Mouse (Mus musculus) gastrocnemius, postnatal 4 days (tissue): ENCODE results near the gene Fchsd2. TPM values are rescaled to one million over a fixed set of nuclear protein-coding genes. Genes with fewer than 3 reads are reported as not detected.
"Not testable (repeated sequence)": the region's sequence is repeated elsewhere in the genome, so short reads cannot be mapped to it uniquely, and the experiment has no call there.

ENCODE experiments used
- DNase-seq, 2 experiments: peaks; one replicate each; pipeline ENCODE4 v3.0.0; 2021 to 2022; ENCODE audit warnings: low spot score in 2 of 2, mixed read lengths in 2 of 2
- total RNA-seq, 2 experiments: library from RNA; stranded (reverse); gene quantifications; 2 replicates each; pipeline ENCODE4 v1.2.3; 2021

The Fchsd2 gene
- total RNA-seq, 2 experiments from 2014 or later: 22.6 to 25.7 TPM

DNA sequence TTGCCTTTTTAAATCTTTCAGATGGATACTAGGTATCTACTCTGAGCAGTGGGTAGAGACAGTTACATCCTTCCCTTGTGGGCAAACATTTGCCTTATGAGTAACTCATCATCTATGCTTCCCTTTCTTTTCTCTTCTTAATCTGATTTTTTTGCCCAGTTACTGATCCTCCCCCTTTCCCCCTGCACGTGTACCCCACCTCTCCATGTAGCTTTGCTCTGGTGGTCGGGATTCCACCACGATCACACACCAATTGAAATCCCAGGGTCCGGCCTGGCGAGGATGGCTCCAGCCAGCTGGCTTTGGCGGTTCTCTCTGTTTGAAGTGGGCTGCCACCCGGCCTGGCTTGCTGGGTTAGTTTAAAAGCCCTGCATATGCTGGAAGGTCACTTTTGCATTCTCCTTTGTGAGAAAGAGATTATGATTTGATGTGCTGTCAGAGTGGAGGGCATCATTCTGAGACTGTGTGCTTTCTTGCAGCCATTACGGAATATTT, 17.2 kb downstream of the Fchsd2 start:
- no peak for DNase-seq

DNA sequence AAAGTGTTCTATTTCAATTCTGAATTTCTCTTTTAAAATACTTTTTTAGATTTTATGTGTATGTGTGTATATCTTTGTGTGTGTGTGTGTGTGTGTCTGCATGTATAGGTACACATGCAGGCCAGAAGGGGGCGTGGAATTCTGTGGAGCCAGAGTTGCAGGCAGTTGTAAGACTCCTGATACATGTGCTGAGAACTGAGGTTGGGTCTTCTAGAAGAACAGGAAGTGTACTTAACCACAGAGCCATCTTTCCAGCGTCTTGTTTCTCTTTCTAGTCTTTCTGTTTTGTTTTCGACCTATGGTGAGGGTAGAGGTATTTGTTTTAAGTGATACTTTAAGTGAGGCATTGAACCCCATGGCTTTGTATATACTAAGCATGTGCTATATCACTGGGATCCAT, 20.7 kb downstream of the Fchsd2 start:
- DNase-seq: no peak

DNA sequence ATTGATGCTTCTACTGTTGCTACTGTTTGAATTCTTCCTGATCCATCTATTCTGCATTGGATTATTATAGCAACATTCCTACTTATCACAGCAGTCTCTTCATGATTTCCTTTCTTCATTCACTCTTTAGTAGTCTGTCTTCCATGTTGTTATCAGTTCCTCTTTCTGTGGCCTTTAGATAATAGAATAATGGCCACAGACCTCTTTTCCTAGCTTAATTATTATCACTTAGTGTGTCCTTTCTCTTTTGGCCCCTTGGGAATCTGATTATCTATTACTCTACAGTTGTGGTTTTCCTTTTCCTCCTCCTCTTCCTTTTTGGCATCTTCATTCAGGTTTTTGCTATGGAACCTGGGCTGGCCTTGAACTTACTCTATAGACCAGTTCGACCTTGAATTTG, 21.7 kb downstream of the Fchsd2 start:
- no peak for DNase-seq

DNA sequence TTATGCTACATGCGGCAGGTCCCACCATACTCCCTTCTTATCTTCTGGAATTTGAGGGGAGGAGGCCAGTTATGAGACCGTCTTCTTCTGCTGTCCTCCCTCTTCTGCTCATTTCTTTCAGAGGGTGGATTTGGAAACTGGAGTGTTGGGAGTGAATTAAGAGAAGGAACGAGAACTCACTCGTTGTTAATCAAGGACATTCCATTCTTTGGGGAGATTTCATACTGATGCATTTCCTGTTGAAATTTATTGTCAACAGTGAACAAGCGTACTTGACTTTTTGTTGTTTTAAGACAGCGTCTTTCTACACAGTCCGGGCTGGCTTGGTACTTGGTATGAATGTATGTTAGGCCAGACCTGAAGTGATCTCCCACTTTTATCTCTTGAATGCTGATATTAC, 26.7 kb downstream of the Fchsd2 start:
- DNase-seq: no peak

DNA sequence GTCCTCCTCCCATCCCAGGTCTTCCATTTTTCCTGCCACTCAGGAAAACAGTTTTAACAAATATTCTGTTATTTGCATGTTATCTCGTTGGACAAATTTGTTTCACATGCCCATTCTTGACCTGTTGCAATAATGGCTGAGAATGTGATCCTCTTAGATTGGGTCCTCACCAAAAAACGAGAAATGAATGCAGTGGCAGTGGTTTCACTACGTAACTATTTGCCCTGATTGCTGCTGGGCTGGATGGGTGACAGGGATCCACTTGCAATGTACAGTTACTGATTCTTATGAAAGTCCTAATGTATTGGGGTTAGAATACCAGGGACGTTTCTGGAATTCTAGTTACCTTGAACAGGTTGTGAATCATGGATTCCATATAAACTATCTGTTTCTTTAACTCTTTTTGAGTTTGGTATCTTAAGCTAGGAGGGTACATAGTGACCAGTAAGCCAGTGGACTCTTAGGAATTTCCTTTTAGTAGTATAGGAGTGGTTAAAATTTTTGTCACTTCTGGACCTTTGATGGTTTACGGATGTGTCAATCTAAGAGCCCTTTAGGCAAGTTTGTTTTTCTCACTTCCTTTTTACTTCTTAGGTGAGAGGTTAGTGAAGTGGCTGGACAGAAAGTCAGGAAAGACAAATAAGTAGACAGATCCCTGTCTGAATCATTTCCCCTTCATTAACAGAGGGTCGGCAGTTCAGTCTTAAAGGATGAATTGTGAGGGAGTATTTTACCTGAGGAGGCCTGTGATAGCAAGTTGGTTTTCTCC, 31.1 kb downstream of the Fchsd2 start:
- DNase-seq: no peak

DNA sequence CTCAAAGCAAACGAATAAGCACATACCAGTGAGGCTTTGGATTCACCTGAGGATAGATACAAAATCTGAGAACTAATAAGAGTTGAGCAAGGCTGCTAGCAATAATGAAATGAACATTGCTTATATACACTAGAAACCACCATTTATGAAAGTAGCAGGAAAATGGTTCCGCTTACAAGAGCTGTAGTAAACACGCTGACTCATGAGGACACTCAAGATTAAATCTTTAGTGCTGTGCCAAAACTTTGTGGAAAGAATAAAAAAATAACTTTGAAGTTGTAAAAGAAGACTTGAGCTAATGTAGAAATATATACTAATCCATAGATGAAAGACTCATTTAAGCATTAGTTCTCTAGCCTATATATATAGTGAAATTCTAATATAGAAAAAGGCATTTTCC, 35.1 kb downstream of the Fchsd2 start:
- no peak for DNase-seq

DNA sequence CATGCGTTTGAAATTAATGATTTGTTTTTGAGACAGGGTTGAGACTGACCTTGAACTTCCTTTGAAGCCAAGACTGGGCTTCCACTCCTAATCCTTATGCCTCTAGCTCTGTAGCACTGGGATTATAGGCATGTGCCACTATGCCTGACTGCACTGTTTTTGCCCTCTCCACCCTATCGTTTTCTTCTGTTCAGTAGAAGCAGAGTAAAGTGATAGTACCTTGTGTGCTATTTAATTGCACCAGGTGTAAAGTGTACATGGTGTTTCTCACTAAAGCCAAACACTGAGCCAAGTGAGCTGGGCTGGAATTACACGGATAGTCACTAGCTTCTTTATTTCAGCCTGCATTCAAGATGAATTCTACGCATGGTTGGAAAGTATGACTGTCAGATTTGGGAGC, 35.9 kb downstream of the Fchsd2 start:
- no peak for DNase-seq

DNA sequence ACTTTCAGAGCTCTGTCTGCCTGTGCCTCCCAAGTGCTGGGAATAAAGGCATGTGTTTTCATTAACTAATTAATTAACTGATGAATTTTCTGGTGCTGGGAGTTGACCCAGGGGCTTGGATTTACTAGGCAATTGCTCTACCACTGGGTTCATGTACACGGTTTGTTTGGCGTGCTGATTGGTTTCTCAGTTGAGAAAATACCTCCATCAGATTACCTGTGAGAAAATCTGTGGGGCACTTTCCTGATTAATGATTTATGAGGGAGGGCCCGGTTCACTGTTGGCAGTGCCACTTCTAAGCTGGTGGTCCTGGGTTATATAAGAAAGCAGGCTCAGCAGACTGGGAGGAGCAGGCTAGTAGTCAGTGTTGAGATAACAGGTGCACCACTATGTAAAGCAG, 38.0 kb downstream of the Fchsd2 start:
- no peak for DNase-seq

DNA sequence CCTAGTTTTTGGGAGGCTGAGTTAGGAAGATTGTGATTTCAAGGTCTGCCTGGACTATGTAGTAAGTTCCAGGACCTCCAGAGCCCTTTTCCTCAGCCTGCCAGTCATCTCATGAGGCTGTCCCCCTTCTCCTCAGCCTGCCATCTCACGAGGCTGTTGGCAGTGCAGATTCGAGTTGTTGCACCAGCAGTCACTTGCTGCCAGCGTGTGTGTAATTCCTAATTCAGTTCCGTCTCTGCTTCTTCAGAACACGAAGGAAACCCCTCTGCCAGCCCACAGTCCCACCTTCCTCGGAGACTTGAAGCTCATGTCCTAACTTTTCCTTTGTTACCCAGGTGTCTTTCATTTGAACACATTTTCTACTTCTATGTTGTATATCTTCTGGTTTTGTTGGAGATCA, 38.6 kb downstream of the Fchsd2 start:
- DNase-seq: no peak

DNA sequence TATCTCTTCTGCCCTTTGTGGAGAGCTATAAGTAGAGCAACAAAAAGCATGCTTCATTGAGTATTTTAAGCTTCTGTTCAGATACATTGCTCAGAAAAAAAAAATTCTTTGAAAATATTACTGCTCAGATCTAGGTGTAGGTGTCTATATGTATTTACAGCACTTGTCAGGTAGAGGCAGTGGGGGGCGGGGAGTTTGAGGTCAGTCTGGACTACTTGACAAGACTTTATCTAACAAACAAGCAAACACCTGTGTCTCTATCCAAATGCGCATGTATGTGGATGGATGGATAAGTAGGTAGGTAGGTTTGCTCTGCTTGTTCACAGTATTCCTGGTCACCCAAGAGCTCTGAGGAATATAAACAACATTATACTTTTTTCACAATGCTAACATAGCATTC, 40.9 kb downstream of the Fchsd2 start:
- no peak for DNase-seq

DNA sequence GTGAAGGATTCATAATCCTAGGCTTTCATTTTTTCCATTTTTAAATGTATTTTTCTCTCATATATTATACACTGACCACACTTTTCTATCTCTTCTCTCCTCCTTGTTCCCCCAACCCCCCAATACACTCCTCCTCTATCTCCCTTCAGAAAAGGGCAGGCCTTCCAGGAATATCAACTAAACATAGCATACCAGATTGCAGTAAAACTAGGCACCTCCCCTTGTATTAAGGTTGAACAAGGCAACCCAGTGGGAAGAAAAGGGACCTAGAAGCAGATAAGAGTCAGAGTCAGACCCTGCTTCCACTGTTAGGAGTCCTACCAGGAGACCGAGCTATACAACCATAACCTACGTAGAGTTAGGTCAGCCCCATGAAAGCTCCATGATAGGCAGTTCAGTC, 41.5 kb downstream of the Fchsd2 start:
- no peak for DNase-seq

DNA sequence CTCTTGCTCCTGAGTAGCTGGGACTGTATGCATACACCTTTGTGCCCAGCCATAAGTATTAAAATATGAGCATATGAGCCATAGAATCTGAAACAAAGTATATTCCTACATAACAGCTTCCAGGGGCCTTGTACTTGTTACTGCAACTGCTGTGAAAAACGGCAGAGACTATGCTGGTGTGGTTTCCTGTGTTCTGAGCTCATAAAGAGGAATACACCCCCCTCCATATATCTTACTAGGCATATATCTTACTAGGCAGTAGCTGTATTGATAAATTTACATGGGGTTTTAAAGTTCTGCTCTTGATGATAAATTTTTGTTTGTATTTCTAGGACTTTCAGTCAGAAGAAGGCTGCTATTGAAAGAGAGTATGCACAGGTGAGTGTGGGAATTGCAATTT, 46.2 kb downstream of the Fchsd2 start:
- DNase-seq: no peak

DNA sequence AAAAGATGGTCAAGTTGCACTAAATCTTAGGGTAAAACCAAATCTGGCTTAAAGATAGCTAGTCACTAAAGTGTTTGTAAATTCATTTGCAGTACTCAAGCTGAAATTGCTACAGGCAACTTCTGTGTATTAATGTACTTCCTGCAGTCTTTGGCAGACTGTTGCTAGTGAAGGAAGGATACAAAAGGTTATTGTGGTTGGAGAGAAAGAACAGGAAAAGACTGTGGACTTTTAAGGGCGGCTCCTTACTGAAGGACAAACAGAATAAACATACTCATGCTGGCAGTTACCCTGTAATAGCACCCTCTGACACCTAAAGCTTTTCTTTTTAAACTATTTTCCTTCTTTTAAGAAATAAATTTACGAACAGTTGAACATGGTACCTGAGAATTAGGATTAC, 50.2 kb downstream of the Fchsd2 start:
- no peak for DNase-seq

DNA sequence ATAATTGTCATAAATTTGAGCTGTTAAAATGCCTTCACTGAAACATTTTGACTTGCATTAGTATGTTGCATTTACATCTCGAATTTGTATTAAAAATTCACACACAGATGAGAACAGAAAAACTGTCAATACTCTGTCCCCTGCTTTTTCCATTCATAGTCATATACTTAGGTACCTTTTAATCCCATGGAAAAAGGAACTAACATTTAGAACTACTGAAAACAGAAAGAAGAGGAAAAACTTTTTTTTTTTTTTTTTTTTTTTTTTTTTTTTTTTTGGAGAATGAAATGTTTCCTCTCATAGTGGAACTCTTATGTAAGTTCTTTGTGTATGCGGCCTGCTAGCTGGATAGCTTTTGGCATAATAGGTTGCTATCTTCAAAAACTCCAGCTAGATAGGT, 51.6 kb downstream of the Fchsd2 start:
- DNase-seq: no peak

DNA sequence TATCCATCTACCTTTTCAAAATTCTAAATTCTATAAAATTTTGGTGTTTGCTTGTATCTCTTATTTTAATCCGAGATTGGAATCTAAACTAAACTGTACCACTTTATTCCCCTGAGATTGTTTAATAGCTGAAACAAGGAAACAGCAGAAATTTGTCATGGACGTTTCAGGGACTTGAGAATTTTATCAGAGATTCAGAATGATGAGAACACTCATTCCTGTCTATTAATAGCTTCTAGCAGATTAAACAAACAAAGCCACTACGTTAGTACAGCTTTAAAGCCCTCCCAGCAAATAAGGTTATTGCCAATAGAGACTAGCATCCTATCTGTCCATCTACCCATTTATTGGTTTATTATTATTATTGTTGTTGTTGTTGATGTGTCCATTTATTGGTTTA, 56.4 kb downstream of the Fchsd2 start:
- DNase-seq: no peak

DNA sequence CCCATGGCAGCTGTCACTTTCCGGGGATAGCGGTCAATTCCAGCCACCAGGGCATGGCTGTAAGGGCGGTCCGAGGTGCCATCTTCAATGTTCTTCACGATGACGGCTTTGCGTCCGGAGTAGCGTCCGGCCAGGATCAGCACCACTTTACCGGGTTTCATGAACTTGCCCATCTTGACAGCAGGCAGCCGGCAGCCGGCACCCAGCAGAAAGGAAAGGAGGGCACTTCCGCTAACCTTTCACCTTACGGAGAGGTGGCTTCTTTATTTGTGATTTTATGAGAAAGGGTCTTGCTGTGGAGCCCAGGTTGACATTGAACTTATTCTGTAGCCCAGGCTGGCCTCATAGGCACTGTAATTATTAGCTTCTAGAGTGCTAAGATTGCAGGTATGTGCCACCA, 62.2 kb downstream of the Fchsd2 start:
- not testable (repeated sequence) for DNase-seq

DNA sequence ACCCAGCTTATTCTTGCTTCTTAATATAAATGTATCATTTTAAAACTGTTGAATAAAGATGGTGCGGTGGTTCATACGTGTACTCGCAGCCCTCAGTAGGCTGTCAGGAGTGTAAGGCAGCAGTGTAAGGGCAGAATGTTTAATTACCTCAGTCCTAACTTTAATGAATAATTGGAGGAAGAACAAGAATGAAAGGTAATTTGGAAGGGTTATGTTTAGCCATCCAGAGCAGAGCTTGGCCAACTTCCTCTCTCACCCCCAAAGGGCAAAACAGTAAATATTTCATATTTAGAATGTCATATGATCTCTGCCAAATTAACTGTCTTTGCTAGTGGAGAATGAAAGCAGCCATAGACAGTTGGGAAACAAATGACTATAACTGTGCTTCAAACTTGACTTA, 62.6 kb downstream of the Fchsd2 start:
- no peak for DNase-seq

DNA sequence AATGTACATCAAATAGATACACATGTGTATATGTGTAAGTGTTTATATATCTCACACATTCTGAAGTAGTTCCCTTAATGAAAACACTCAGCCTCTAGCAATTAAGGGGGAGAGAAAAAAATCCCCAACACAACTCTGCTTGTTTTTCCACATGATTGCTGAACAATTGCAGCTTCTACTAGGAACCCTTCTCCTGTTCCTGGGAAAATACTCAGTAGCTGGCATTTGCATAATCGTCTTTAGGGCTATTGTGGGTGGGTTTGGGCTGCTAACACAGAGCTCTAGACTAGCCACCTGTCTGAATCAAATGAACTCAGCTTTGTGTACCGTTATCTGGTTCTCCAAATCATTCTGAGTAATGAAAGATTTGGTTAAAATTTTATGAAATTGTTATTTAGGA, 67.6 kb downstream of the Fchsd2 start:
- DNase-seq: no peak

DNA sequence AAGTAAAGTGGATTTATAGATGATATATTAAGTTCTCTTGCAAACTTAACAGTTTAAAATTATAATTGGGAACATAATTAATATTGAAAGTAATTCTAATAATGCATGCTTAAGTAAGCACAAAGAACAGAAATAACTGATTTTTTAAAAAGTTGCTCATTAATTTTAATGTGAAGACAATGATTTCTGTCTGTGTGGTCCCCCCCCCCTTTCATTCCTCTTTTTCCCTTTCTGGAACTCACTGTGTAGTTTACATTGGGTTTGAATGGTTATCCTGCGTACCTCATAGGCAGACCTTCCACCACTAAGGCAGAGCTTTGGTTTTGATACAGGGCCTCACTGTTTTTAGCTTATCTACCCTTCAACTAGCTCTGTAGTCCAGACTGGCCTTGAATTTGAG, 70.1 kb downstream of the Fchsd2 start:
- DNase-seq: no peak

DNA sequence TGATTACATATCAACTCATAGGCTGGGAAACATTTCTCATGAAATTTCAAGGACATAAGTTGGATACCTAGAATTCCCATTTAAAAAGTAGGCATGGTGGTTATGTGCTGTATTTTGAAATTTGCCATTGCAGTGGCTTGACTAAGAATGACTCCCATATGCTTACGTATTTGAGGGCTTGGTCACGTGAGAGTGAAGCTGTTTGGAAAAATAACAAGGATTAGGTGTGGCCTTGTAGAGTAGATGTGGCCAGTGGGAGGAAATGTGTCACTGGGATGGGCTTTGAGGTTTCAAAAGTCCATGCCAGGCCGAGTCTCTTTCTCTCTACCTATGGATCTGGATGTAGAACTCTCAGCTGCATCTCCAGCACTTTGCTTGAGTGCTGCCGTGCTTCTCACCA, 71.2 kb downstream of the Fchsd2 start:
- no peak for DNase-seq

DNA sequence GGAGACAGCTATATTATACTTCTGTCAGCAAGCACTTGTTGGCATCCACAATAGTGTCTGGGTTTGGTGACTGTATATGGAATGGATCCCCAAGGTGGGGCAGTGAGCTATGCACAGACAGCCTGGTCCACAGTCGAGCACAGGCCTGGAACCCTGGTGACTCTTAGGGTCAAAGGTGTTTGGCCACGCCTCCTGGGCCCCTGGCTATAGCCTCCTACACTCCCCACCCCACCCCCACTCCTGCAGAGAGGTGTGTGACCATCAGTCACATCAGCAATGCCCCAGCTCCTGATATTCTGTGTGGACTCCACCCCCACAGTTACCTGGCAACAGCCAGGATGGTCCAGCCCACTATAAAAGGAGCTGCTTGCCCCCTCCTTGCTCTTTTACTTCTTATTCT, 73.9 kb downstream of the Fchsd2 start:
- no peak for DNase-seq

DNA sequence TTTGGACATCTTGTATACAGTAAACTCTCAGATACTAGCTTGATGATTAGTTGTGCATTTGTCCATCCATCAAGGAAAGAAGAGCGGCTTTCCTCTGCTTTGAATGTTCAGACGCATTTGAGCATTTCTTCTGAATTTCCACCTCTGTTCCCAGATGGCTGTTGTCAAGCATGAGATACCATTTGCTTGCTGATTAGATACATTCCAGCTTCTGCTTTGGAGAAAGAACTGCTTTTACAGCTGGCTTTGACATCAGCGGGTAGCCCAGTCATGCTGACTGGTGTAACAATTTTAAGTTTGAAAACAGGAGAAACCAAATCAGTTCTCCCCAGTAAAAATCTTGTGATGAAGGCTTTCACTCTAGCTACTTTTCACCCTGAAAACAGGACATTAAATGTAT, 77.8 kb downstream of the Fchsd2 start:
- no peak for DNase-seq

DNA sequence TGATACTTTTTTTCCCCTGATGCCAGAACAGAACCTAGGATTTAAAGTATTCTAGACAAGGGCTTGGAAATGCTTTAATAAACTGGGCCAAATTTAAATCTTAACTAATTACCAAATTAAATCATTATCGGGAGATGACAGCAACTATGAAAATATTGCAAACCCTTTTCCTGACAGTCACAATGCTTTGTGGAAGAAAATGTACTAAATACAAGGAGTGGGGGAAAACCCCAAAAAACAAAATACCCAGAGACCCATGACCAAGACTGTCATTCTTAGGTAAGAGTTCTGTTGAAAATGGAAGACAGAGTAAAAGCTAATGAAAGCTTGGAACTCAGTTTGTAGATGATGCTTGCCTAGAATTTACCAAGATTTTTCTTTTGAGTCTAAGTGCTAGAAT, 78.3 kb downstream of the Fchsd2 start:
- no peak for DNase-seq

DNA sequence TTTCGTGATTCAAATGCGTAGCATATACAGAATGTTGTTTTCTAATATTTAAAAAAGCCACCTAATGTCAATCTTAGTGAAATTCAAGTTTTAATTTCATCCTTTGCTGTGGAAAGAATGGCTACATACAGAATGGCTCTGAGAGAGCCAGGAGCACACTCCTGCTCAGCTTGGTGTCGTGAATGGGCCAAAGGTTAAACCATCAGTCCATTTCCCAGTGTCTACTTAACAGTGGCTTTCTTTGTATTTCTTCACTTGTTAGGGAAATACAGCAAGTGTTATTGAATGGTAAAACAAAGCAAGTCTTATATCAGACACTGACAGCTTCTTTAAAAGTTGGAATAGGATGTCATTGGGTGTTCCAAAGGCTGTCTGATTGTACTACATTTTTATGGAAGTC, 80.7 kb downstream of the Fchsd2 start:
- no peak for DNase-seq
